Mouse (Mus musculus): ENCODE measurements around the gene Cdh13.
A peak's percentile ranks its signal among the peaks of the same experiment; 100 is the strongest.

The Cdh13 gene

GRCm38 (mm10) chr8:118283600-118284111 lies at the start of gene Cdh13:
Gene Cdh13, plus strand, starts transcription at chr8:118283733.
- peak; percentile 81 for DNase-seq (ENCODE audit: inconsistent ontology term)

GRCm38 (mm10) chr8:118235626-118236025 lies 47.9 kb upstream of the Cdh13 start:
- DNase-seq (ENCODE audit: inconsistent ontology term): no peak

- DNase-seq (ENCODE audit: inconsistent ontology term): peak; percentile 62
Measured at GRCm38 (mm10) chr8:118237150-118237620, 46.3 kb upstream of the Cdh13 start.

GRCm38 (mm10) chr8:118238156-118238555 lies 45.4 kb upstream of the Cdh13 start:
- DNase-seq (ENCODE audit: inconsistent ontology term): no peak

- DNase-seq (ENCODE audit: inconsistent ontology term): peak; percentile 40
Measured at GRCm38 (mm10) chr8:118239186-118239585, 44.3 kb upstream of the Cdh13 start.

- no peak for DNase-seq (ENCODE audit: inconsistent ontology term)
Measured at GRCm38 (mm10) chr8:118249319-118249718, 34.2 kb upstream of the Cdh13 start.

DNA sequence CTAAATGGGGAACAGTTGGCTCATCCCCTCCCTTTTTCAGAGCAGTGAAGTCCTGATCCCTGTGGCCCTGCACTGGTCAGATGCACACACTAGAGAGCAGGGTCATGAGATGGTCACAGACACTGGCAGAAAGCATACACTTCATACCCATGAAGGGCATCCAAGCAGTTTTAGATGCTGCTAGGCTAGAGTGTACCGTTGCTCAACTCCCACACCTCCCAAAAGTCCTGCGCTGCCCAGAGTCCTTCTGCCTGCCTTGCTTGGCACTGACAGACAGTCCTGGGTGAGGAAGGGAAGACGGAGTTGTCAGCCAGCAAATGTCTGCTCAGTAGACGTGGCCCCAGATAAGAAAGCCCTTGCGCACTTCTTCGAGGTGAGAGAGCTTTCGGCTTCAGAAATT lies 33.6 kb upstream of the Cdh13 start:
- DNase-seq (ENCODE audit: inconsistent ontology term): no peak

GRCm38 (mm10) chr8:118263117-118263516 lies 20.4 kb upstream of the Cdh13 start:
- no peak for DNase-seq (ENCODE audit: inconsistent ontology term)

DNA sequence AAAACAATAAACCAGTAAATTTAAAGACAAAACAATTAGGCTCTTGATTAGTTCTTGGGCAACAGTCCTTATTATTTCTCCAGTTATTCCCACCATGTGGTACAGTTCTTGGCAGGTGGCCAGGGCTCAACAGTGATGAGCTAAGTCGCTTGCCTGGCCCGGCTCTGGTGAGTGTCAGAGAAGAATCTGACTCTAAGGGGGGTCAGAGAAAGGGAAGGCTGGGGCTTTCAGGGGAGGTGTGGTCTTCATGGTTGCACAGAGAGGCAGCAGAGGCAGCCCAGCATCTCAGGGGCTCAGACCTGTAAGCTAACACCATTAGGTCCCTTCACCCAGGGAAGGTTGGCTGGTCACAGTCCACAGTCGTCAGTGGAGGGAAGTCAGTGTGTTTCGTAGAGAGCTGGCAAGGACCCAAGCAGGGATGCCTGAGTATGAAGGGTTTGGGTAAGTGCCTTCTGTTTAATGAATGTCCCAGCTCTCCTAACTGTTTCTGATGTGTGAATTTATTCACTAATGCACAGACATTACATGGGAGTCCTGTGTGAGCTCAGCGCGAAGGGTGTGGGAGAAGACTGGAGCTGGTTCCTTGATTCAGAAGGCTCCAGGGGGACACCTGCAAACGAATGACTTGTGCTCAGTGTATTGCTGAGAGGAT lies 12.7 kb upstream of the Cdh13 start:
- DNase-seq (ENCODE audit: inconsistent ontology term): peak; percentile 72

- no peak for DNase-seq (ENCODE audit: inconsistent ontology term)
Measured at GRCm38 (mm10) chr8:118272493-118272892, 11.0 kb upstream of the Cdh13 start.

DNA sequence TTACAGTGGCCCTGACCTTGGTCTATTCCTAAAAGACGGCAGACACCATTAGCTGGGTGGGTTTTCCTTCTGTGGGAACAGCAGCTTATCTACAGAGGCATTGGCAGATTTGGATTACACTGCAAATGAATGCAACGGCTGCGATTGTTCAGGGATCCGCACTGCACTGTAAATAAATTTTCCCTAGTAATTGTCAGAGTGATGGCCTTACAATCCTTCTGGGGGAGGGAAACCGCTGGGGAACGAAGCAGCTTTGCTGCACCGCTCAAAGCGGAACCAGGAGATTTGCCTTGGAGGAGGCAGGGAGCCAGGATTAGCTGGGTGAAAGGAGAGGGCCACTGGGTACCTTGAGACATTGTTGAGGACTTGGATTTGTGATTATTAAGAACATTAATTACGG lies 9.3 kb upstream of the Cdh13 start:
- DNase-seq (ENCODE audit: inconsistent ontology term): no peak

DNA sequence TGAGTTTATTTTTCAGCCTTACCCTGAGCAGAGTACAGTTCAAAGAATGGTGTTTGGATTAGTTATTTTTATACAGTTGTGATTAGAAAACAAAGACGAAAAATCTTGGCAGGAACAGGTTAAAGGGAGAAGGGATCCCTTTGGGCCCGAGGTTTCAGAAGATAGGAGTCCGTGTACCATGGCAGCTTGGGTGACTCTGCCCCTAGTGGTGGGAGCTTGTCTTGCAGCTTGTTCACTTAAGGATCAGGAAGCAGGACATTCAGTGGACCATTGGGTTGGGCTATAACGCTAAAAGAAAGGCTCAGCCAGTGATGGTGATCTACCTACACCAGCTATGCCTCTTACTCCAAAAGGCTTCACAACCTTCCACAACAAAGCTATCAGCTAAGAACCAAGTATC lies 8.8 kb upstream of the Cdh13 start:
- DNase-seq (ENCODE audit: inconsistent ontology term): no peak

- DNase-seq (ENCODE audit: inconsistent ontology term): peak; percentile 65
Measured at GRCm38 (mm10) chr8:118284112-118285029, 838 bp downstream of the Cdh13 start.

DNA sequence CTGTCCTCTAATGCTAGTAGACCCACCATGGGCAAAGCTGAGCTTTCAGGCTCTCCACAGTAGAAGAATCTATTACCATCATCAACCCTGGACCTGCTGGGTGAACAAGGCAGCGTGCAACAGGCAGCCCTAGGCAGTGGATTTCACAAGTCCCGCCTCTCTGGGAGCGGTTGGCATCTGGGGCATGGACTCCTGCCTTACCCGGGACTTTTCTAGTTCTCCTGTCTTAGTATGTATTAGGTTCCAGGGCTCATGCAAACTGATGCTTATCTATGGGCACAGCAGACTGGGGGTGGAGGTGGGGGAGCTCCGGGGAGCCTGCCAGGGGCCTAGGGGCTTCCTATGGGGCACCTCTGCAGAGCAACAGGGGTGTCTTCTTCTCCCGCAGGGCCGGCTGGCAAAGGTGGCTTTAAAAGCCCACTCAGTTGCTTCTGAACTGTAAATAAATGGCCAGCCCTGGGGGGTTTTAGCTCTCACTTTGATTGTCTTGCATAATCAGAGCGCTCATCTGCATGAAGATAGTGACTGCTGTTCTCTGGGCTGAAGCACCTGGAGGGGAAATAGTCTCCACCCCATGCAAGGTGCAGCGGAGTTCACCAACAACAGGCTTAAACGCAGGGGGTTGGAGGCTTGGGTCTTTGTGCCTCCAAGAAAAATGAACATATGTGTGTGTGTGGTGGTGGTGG lies 2.2 kb downstream of the Cdh13 start:
- peak; percentile 12 for DNase-seq (ENCODE audit: inconsistent ontology term)

GRCm38 (mm10) chr8:118286282-118287180 lies 3.0 kb downstream of the Cdh13 start:
- DNase-seq (ENCODE audit: inconsistent ontology term): peak; percentile 87

DNA sequence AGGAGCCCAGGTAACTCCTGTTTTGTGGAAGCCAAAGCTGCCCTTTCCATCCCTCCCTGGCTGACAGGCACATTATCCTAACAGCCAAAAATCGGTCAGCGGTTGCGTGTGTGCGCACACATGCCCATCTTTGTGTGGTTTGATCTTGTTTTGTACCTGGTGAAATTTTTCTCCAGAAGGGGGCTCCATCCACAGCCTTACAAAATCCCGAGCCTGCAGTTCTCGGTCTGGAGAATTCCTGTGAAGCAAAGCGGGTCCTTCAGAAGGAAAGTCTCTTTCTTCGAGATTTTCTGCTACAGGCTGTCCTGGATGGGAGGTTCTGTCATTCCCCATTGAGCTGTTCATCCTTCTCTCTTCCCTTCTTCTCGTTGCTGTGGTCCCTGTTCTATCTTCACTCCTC lies 4.0 kb downstream of the Cdh13 start:
- DNase-seq (ENCODE audit: inconsistent ontology term): no peak

- DNase-seq (ENCODE audit: inconsistent ontology term): no peak
Measured at GRCm38 (mm10) chr8:118288259-118288952, 4.9 kb downstream of the Cdh13 start.

DNA sequence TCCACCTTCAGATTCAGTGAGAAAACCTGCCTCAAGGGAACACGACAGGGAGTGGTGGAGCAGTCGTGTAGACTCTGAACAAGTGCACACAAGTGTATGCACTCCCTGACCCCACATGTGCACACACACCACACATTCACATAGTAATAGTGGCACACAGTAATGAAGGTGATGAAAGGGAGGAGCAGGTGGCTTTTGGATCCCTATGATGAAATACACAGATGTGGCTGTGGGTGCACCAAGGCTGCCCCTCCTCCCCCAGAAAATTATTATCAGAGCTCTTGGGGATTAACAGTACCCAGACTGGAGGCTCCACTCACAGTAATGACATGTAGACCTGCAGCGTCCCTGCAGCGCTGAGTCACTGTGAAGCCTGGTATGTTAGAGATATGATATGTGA lies 5.6 kb downstream of the Cdh13 start:
- no peak for DNase-seq (ENCODE audit: inconsistent ontology term)

- no peak for DNase-seq (ENCODE audit: inconsistent ontology term)
Measured at GRCm38 (mm10) chr8:118289525-118289924, 6.0 kb downstream of the Cdh13 start.

DNA sequence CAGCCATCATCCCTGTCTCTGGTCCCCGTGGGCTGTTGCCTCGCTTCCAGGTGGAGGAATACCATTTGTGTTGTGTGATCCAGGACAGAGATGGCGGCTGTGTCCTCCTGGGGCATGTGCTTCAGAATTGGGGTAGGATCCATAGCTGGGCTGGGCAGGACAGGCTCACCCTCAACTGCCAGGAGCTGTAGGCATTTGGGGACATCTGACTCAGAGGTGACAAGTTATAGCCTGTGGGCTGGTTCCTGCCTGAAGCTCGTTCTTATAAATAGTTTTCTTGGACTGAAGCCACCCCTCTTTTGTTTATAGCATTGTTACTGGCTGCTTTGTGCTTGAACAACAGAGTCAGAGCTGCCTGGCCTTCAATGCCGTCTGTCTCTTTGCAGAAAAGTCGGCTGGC lies 6.7 kb downstream of the Cdh13 start:
- peak; percentile 66 for DNase-seq (ENCODE audit: inconsistent ontology term)

Measured in Muller cell, postnatal 12 days (primary cell).